Mouse (Mus musculus) testis, postnatal 10 days (tissue): ENCODE measurements around the gene Ncoa3.
"Not testable (repeated sequence)": the region's sequence is repeated elsewhere in the genome, so short reads cannot be mapped to it uniquely, and the experiment has no call there.

ENCODE experiments used
- DNase-seq: peaks from one replicate; pipeline ENCODE4 v3.0.0; 2021; ENCODE audit warnings: low spot score

Ncoa3 gene

DNA sequence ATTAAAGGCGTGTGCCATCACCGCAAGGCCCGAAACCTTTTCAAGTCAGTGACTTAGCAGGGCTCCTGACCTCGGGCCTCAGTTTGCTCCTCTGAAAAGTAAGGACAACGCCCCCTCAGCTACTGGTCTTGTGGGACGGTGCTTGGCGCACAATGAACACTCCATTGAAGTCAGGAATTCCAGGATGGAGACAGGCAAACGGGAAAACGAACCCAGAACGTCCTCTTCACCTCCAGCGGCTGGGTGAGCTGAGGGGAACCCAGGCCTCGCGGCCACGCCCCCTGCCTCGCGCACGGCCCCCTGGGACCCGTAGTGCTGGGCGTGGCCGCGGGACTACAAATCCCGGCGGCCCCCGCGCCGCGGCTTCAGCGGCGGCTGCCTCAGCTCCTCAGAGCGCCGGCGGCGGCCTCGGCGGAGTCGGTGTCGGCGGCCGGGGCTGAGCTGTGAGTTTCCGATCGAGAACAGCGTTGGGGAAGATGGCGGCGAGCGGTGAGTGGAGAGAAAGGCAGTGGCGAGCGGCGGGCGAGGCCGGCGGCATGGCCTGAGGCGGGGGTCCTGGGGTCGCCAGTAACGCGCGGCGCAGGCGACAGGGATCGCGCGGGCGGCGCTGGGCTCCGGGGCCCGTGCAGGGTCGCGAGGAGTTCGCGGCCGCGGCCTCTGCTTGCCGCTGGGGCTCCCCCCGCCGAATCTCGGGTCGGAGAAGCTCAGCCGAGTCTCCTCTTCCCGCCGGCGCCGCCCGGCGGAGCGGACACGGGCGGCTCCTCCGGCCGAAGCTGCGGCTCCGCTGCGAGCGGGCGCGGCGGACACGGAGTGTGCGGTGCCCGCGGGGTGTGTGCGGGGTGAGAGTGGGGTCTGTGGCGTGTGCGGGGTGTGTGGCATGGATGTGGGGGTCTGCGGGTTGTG is at the start of gene Ncoa3:
Gene Ncoa3, plus strand, starts transcription at position 367 of the 903 bp plus-strand sequence.
- DNase-seq, result peak; percentile 97

DNA sequence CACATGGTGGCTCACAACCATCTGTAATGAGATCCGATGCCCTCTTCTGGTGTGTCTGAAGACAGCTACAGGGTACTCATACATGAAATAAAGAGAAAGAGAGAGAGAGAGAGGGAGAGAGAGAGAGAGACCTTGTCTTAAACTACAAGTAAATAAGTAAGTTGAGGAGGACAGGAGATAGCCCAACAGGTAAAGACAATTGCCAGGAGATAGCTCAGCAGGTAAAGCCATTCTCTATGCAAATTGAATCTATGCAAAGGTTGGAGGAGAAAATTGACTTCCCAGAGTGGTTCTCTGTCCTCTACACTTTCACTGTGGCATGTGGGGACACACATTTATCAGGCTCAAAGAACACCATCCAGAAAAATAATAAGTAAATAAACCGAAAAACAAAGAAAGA is 49.3 kb upstream of the Ncoa3 start:
- DNase-seq, result no peak

DNA sequence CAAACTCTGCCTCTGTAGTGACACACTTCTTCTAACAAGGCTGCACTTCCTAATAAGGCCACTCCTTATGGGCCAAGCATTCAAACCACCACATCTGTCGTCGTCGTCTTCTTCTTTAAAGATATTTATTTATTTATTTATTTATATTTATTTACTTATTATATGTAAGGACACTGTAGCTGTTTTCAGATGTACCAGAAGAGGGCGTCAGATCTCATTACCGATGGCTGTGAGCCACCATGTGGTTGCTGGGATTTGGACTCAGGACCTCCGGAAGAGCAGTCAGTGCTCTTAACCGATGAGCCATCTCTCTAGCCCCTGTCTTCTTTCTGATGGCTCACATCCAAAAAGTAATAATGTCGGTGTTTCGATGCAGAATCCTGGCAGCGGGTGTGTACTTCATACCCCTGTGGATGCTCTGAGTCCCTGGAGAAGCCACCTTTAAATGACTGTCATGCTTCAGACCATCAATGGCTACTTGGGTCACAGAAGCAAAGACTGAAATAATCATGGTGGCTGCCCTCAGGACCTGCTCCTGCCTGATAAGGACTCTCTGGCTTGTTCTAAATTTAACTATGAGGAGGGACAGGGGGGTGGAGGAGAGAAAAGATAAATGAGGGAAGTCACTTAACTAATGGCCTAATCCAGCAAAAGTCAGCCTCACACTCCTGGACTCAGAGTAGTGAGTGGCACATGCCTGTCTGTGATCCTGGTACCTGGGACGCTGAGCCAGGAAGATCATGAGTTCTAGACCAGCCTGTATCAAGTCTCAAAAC is 47.7 kb upstream of the Ncoa3 start:
- DNase-seq, result no peak

DNA sequence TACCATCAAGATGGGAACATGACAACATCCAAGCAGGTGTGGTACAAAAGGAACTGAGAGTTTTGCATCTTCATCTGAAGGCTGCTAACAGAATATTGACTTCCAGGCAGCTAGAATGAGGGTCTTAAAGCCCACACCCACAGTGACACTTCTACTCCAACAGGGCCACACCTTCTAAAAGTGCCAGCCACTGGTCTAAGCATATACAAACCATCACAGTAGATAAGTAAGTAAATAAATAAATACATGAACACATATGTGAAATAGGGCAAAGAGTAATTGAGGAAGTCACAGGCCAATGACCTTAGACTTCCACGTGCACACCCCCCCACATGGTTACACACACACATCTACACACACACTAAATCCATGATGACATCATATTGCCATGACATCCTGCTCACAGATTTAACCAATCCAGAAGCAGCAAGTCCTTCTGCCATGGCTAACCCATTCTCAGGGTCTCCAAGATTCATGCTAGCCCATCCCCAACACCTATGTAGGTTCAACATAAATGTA is 46.3 kb upstream of the Ncoa3 start:
- no peak for DNase-seq

DNA sequence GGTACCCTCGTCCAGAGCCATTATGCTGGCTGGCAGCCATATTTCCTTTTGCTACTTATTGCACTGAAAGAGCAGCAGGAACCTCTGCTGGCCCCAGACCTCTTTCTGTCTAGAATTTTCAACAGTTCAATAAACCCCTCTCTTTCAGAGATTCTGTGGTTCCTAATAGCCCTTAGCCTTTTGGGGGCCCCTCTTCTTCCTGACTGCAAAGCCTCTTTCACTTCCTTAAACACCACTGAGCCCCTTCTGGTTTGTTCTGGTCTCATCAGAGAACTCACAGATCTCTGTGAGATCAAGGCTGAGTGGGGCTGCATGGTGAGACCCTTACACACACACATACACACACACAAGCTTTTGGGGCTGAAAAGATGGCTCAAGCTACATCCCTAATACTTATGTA is 44.4 kb upstream of the Ncoa3 start:
- DNase-seq, result no peak

DNA sequence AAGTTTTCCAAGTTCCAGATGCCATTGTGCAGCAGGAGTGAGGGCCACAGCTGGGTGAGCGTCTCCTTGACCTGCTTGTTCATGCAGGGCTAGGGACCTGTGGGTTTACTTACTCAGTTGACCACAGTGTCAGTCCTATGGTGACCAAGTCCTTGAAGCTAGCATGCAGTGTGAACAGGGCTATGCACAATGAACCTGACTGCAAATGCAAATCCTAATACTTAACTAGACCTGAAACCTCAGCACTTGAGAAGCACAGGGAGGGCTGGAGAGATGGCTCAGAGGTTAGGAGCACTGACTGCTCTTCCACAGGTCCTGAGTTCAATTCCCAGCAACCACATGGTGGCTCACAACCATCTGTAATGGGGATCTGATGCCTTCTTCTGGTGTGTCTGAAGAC is 43.7 kb upstream of the Ncoa3 start:
- not testable (repeated sequence) for DNase-seq

DNA sequence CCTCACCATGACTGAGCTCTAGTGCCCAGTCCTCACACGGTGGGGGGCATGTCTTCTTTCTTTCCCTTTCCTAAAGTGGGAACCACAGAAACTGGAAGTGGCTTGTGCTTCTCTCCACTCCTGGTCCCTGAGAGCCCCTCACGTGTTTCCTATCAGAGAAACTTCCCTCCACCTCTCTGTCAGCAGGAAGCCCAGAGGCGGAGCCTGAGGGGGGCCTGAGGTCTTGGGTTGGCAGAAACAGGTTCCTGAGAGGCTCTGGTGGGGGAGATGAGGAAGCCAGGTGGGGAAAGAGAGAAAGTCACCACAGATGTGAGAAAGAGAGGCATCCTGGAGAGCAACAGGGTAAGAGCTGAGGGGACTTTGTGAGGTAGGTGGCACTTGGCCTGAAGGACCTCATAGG is 42.7 kb upstream of the Ncoa3 start:
- no peak for DNase-seq

DNA sequence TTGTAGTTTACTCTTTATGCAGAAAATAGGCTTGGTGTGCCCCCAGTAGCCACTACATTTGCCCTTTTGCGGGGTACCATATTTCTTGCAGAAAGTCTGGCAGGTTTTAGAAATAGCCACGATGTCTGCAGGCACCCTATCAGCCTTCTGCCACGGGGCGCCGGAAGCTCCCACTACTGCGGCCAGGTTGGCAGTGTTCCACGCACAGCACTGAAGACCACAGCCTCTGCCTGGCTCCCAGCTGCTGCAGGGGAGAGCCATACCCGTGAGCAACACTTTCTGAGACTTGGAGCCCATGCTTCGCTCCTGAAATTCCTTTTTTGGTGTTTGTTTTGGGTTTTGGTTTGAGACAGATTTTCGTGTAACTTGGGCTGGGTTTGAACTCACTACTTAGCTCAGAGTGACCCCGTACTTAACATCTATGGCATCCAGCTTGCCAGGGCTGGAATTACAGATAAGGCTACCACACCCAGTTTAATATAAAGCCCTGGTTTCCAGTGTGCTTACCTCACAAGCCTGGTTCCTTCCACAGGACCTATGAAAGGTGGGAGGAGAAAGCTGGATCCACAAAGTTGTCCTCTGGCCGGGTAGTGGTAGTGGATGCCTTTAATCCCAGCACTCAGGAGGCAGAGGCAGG is 40.9 kb upstream of the Ncoa3 start:
- peak; percentile 52 for DNase-seq

DNA sequence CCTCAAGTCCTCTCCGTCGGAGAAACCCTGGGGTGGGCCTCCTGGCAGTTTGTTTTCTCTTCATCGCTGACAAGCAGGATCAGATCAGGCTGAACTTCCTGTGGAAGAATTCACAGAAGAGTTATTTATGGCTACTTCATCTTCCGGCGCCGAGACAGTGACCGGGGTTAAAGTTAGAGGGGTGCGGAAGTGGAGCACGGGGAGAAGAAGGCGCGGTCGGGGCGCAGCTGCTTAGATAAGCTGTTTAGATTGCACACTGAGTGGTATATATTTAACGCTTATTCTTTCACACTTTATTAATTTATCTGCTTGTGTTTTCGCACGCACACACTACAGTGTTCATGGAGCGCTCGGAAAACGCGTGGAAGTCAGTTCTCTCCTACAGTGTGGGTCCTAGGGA is 37.6 kb upstream of the Ncoa3 start:
- DNase-seq, result no peak

DNA sequence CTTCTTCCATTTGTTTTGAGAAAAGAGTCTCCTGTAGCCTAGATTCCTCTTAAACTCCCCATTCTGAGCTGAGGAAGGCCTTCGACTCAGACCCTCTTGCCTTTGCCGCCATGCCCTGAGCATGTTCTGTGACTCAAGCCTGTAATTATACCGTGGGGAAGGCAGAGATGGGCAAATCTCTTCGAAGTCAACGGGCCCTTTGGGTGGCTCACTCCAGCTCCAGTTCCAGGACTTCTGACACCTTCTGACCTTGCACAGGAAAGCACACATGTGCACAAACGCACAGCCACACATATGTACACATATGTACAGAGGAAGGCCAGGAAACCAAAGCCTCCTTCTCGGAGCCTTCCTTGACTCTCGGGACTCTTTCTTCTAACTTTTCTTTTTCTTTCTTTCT is 37.0 kb upstream of the Ncoa3 start:
- DNase-seq, result no peak

DNA sequence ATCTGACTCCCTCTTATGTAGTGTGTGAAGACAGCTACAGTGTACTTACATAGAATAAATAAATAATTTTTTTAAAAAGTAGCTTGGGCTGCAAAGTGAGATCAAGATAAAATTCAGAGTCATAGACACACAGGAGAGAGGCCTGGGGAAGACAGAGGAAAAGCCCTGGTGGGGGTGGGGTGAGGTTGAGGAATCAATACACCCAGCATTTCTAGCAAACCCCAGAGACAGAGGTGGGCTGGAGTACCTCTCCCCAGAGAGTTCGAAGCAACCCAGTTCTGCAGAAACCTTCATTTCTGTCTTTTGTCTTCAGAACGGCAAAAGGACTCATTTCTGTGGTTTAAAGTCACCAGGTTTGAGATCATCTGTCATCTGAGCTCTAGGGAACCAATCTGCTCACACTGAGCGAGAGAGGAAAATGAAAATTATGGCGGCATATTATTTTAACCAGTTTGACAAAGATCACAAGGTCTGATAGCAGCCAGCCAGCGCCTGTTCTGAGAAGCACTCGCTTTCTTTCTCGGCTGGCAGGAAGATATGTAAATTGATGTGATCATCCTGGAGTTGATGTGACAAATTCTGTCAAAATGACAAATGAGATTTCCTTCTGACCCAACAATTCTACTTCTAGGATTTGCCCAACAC is 36.2 kb upstream of the Ncoa3 start:
- DNase-seq, result no peak

DNA sequence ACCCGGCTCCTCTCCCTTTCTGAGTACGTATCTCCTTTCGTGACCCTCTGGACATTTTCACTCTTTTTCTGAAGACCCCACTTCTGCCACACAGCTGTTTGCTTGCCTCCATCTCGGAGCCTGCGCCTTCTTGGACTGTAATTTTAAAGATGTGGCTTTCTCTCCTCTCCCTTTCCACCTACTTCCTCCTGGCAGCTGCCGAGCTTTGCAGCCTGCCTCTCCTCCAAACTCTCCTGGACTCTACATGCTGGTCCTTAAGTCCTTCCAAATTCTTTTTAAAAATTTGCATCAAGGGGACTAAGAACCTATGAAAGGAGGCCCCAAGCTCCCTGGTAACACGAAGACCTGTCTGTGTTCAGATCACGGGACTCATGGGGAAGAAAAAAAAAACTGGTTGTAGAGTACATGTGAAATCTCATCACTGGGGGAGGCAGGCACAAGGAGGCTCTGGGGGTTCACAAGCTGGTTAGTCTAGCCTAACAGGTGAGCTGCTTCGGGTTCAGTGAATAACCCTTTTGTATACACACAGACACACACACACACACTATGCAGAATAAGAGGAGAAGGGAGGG is 35.1 kb upstream of the Ncoa3 start:
- no peak for DNase-seq

DNA sequence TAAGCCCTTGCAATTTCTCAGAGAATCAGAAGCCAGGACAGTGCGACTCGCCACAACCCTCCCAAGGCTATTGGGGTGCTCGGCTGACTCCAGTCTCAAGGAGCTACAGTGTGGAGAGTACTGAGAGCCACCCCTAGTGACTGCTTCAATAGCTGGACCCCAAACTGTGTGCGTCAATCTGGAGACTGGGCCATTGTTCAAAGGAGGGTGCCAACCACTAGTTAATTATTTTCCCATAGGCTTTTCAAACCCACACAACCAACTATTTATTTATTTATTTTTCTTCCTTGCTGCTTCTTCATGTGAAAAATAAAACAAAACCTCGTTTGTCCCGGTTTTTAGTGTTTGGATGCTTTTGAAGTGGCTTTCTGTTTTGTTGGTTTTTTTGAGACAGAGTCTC is 33.9 kb upstream of the Ncoa3 start:
- no peak for DNase-seq

DNA sequence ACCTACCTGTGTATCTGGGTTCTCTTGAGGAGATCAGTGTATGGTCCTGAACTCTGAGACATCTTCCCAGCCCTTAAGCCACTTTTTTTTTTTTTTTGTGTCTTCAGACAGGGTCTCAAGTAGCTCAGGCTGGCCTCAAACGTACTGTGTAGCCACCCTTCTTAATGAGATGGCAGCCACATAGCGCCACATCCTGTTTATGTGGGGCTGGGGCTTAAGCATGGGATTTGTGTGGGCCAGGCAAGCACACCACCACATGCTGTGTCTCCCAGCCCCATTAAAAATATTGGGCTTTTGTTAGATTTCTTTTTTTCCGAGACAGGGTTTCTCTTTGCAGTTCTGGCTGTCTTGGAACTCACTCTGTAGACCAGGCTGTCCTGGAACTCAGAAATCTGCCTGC is 31.7 kb upstream of the Ncoa3 start:
- DNase-seq, result no peak

DNA sequence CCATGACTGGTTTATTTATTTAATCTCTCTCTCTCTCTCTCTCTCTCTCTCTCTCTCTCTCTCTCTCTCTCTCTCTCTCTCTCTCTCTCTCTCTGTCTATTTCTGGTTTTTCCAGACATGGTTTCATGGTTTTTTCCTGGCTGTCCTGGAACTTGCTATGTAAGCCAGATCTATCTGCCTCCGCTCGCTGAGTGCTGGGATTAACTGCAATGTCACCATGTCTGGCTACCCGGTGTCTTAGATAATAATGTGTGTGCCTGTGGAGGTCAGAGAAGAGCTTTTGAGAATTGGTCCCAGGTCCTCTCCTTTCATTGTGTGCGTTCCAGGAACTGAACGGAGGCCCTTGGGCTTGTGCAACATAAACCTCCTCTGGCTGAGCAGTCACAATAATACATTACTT is 29.6 kb upstream of the Ncoa3 start:
- DNase-seq, result no peak

DNA sequence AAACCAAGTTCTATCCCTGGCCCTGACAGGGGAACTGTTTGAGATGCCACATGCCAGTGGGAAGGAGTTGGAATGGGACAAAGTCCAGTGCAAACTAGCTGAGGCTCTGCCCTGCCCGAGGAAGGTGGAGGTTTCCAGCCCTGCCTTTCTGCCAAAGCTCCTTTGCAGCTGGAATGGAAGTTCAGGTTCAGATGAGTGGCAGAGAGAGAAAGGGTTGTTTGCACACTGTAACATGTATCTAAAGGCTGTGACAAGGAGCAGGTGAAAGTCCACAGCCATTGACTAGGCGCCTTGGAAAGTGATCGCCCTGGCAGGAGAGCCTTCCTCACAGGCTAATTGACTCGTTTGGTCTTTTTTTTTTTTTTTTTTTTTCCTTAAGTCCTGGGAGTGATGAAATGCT is 28.3 kb upstream of the Ncoa3 start:
- no peak for DNase-seq

DNA sequence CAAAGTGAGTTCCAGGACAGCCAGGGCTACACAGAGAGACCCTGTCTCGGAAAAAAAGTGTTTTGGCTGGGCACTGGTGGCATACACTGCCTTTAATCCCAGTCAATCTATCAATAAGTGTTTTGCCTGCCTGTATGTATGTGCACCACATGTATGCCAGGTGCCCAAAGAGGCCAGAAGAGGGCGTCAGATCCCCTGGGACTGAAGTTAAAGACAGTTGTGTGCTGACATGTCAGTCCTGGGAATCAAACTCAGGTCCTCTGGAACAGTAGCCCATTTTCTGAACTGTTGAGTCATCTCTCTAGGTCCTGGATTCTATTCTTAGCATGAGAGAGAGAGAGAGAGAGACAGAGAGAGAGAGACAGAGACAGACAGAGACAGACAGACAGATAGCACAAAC is 25.4 kb upstream of the Ncoa3 start:
- no peak for DNase-seq

DNA sequence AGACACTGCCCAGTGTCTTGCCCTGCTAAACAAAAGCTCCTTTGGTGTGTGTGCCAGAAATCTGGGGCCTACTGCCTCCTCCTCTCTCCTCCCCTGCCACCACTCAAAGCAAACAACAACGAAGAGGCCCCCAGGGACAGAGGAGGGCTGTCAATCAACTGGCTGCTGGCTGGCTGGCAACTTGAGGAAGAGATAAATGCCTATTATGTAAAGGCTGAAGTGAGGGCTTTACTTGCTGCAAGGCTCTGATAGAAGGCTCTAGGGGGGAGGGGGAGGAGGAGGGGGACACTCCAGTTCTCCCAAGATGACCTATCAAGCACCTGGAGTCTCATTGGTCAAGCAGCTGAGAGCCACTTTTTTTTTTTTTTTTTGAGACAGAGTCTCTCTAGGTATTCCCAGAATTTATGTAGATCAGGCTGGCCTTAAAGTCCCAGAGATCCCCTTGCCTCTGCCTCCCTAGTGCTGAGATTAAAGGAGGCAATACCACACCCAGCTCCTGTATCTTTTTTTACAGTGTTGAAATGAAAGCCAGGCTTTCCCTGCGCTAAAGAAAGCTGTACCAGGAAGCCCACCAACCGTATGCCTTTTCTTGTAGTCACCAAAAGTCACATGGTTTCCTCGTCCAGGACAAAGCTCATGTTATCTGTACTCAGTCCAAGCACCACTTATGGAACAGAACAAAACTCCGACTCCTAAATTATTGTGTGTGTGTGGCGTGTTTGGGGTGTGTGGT is 24.4 kb upstream of the Ncoa3 start:
- DNase-seq, result no peak

DNA sequence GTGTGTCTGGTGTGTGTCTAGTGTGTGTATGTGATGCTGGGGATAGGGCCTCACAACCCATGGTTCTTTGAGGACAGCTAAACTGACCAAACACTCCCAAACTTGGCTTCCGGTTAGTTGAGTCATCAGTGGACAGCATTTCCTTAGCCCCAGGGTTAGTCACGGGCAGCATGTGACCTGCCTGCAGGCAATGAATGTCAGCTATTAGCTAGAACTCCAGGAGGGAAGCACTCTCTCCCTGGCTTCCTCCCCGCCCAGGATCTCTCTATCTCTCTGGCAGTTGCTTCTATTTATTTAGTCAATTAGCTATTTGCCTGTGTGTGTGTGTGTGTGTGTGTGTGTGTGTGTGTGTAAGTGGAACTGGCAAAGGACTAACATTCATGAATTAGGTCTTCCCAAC is 23.6 kb upstream of the Ncoa3 start:
- DNase-seq, result no peak

DNA sequence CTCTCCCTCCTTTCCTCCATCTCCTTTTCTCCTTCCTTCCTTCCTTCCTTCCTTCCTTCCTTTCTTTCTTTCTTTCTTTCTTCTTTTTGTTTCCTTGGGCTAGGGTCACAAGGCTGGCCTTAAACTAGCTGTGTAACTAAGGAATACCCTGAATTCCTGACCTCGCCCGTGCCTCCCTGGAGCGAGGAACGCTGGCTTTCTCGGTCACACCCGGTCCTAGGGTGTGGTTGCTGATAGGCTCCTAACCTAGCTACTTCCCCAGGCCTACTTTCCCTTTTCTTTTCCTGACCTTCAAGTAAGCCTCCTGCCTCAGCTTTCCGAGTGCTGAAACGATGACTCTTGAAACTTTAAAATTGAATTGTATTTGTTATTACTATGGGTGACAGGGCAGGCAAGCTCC is 23.0 kb upstream of the Ncoa3 start:
- DNase-seq, result no peak

DNA sequence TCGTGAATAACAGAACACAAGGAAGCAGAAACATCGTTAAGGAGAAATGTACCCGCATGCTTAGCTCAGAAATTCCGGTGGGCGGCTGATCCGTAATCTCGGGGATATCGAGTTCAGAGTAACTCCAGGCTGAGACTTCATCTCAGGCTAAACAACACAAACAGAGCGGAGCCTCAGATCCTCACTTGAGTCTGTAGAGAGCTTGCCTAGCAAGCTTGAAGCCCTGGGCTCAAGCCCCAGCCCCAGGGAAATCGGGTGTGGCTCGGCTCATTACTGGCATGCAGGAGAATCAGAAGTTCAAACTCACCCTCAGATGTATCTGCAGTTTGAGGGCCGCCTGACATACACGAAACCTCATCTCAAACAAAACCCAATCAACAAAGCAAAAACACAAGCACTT is 22.5 kb upstream of the Ncoa3 start:
- DNase-seq, result no peak
